Mouse (Mus musculus) hindbrain, embryonic 14.5 days (tissue): ENCODE measurements around the gene Mcam. TPM values are rescaled to one million over a fixed set of nuclear protein-coding genes. Genes with fewer than 3 reads are reported as not detected.

ENCODE experiments used
- ATAC-seq: fragments of 200-750 bp; cut with Nextera tagmentation; 2 replicates; pipeline ENCODE4 v1.8.0; 2017; ENCODE audit warnings: moderate number of reproducible peaks, mild to moderate bottlenecking, moderate TSS enrichment, moderate library complexity; ENCODE audit not compliant: low FRiP score
- DNase-seq: peaks from one replicate; pipeline ENCODE4 v3.0.0-alpha.2; 2015; ENCODE audit warnings: low spot score
- H3K27ac ChIP-seq: fragments of 300-500 bp; sonication (generic); 2 replicates; pipeline ENCODE4 v1.5.1; 2014; ENCODE audit warnings: mild to moderate bottlenecking, moderate library complexity
- H3K27me3 ChIP-seq: fragments of 300-500 bp; sonication (generic); 2 replicates; pipeline ENCODE4 v1.6.1; 2014; ENCODE audit warnings: mild to moderate bottlenecking, low read length, mixed read lengths; ENCODE audit not compliant: control insufficient read depth, insufficient read depth
- H3K36me3 ChIP-seq: fragments of 300-500 bp; sonication (generic); replicated peaks from 2 replicates; pipeline ENCODE4 v1.6.1; 2014; ENCODE audit not compliant: control insufficient read depth, insufficient read depth
- H3K4me1 ChIP-seq: fragments of 300-500 bp; sonication (generic); replicated peaks from 2 replicates; pipeline ENCODE4 v1.6.1; 2014; ENCODE audit warnings: antibody characterized with exemption, low read length, mixed read lengths; ENCODE audit not compliant: control insufficient read depth, insufficient read depth
- H3K4me2 ChIP-seq: fragments of 300-500 bp; sonication (generic); replicated peaks from 2 replicates; pipeline ENCODE4 v1.6.1; 2014; ENCODE audit warnings: mild to moderate bottlenecking, moderate library complexity
- H3K4me3 ChIP-seq: fragments of 300-500 bp; sonication (generic); replicated peaks from 2 replicates; pipeline ENCODE4 v1.5.1; 2014; ENCODE audit warnings: mild to moderate bottlenecking, low read length
- H3K9ac ChIP-seq: fragments of 300-500 bp; sonication (generic); 2 replicates; pipeline ENCODE4 v1.6.1; 2014
- H3K9me3 ChIP-seq: fragments of 300-500 bp; sonication (generic); 2 replicates; pipeline ENCODE4 v1.6.1; 2016; ENCODE audit warnings: low read length; ENCODE audit not compliant: control insufficient read depth
- WGBS: fragments of 180-500 bp; shearing (Covaris S2); extraction: QIAGEN DNeasy Blood & Tissue Kit; methylation state at CpG from one replicate; pipeline ENCODE4 v1.1.7; 2014; 5-methylcytosine and 5-hydroxymethylcytosine counted together
- polyA plus RNA-seq: library from polyadenylated mRNA; unstranded; fragments of >200 nt; fragmentation: Nextera tagmentation; extraction: Ambion mirVana; gene quantifications from 2 replicates; pipeline ENCODE4 v1.2.1, GENCODE M21; 2014

Gene Mcam
- polyA plus RNA-seq, 1 experiment from 2014 or later: 13.6 TPM

DNA sequence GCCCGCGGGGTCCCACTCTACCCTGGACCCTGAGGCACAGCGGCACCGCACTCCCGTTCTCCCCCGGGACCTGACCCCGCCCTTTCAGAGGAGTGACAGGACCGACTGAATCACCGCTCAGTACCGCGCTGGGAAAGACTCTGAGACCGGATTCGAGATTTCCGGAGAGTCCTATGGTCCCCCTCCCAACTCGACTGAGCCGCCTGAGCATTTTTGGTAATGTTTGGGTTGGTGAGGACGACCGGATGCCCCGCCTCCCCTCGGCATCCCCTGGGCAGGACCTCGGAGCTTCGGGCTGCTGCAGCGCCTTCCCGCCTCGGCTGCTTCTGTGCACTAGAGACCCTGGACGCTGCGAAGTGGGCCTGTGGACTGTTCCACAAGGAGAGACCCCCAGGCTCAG is 4.2 kb upstream of the Mcam start:
- WGBS: 0% methylated on average over 27 of the region's 27 CpGs
- ATAC-seq: peak; percentile 29; the same call in 1 of the 2 replicates
- Histone ChIP-seq H3K27ac (peak overlapping the region; percentile 55; the same call in 1 of the 2 replicates), H3K4me3 (peak overlapping the region; percentile 20), H3K9ac (peak overlapping the region; percentile 51), H3K9me3 (no peaks in the 10 kb centered on the region), H3K4me1 (peaks cover 33% of the 10 kb centered on the region), H3K36me3 (no peaks in the 10 kb centered on the region), H3K27me3 (peaks cover 47% of the 10 kb centered on the region), H3K4me2 (peak overlapping the region; percentile 57)
- DNase-seq: no peak

- Histone ChIP-seq H3K4me2 (peak overlapping the region; percentile 57), H3K9me3 (no peaks in the 10 kb centered on the region), H3K4me3 (no peak overlapping the region), H3K9ac (peak overlapping the region; percentile 51; the same call in 1 of the 2 replicates), H3K27me3 (peaks cover 54% of the 10 kb centered on the region), H3K27ac (peak overlapping the region; percentile 55), H3K4me1 (peaks cover 40% of the 10 kb centered on the region), H3K36me3 (no peaks in the 10 kb centered on the region)
- 20% methylated on average over 19 of the region's 19 CpGs for WGBS
- ATAC-seq (no peak), DNase-seq (no peak)
These were observed 3.5 kb upstream of the Mcam start for GRCm38 (mm10) chr9:44130581-44131275.

DNA sequence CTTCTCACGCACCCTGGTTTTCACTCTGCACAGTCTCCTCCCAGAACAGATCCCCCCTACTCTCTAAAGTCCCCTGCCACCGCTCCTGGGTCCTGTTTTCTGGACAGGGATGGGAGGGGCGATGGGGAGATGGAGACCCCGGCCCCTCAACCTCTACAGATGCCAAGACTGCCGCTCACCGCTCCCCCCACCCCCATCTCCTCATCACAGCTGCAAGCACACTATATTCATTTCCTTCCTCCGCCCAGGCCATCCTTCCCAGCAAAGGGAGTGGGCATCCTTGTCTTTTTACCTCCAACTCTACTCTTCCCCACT is 3.0 kb upstream of the Mcam start:
- Histone ChIP-seq H3K9me3 (no peaks in the 10 kb centered on the region), H3K4me2 (no peak overlapping the region), H3K36me3 (no peaks in the 10 kb centered on the region), H3K9ac (no peak overlapping the region), H3K27ac (0 out of 2 replicates have a peak overlapping the region, but pooled peaks have one; percentile 55), H3K4me1 (peaks cover 40% of the 10 kb centered on the region), H3K4me3 (no peak overlapping the region), H3K27me3 (peaks cover 59% of the 10 kb centered on the region)
- ATAC-seq (no peak), DNase-seq (no peak)
- 46% methylated on average over 7 of the region's 7 CpGs for WGBS

DNA sequence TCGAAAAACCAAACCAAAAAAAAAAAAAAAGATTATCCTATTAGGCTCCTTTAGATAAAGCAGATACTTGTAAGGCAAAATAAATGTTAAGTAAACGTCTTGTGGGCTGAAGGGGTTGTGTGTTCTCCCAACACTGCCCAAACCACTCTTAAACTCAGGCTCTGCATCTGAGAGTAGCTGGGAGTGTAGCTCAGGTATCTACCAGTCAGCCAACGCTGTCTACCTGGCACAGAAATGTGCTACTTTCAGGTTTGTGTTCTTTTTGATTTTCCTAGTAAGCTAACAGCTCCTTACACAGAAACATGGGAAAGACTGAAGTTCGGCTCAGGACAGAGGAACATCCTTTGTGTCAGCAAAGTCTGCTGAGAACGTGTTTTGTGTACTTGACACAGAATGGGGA is 2.1 kb upstream of the Mcam start:
- DNase-seq: no peak
- H3K27me3 ChIP-seq: peaks cover 63% of the 10 kb centered on the region
- no peak overlapping the region for H3K27ac ChIP-seq
- H3K9ac ChIP-seq: no peak overlapping the region
- no peaks in the 10 kb centered on the region for H3K36me3 ChIP-seq
- ATAC-seq: no peak
- WGBS: 78% methylated on average over 5 of the region's 5 CpGs
- H3K4me1 ChIP-seq: peaks cover 36% of the 10 kb centered on the region
- H3K4me3 ChIP-seq: no peak overlapping the region
- no peaks in the 10 kb centered on the region for H3K9me3 ChIP-seq
- H3K4me2 ChIP-seq: no peak overlapping the region

DNA sequence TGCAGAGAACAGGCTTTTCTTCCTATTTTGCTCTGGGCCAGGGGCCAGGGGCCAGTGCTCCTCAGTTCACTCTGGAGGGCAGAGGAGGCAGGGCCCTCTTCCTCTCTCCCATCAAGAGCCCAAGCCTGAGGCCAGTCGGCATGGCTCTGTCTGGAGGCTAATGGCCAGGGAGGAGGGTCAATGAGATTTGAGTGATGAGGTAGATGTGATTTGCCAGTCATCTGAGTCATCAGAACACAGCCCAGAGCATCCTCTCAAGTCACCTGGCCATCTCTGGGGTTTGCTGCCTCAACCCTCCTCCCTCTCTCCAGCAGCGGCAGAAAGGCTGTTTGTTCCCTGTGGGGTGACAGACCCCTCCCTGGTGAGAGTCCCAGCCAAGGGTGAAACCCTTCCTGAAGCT is 982 bp upstream of the Mcam start:
- H3K4me1 ChIP-seq: peaks cover 36% of the 10 kb centered on the region
- DNase-seq (no peak), ATAC-seq (no peak)
- H3K27ac ChIP-seq: no peak overlapping the region
- H3K9me3 ChIP-seq: no peaks in the 10 kb centered on the region
- peaks cover 63% of the 10 kb centered on the region for H3K27me3 ChIP-seq
- peak overlapping the region; percentile 84 for H3K4me2 ChIP-seq
- no peaks in the 10 kb centered on the region for H3K36me3 ChIP-seq
- 14% methylated on average over 2 of the region's 2 CpGs for WGBS
- no peak overlapping the region for H3K9ac ChIP-seq
- H3K4me3 ChIP-seq: 0 out of 2 replicates have a peak overlapping the region, but pooled peaks have one; percentile 42

GRCm38 (mm10) chr9:44134851-44135730 is 822 bp downstream of the Mcam start:
- Histone ChIP-seq H3K4me2 (peak overlapping the region; percentile 84), H3K36me3 (no peaks in the 10 kb centered on the region), H3K27me3 (peaks cover 56% of the 10 kb centered on the region), H3K4me3 (peak overlapping the region; percentile 42), H3K9me3 (no peaks in the 10 kb centered on the region), H3K9ac (peak overlapping the region; percentile 51), H3K4me1 (peaks cover 29% of the 10 kb centered on the region), H3K27ac (0 out of 2 replicates have a peak overlapping the region, but pooled peaks have one; percentile 21)
- no peak for ATAC-seq
- WGBS: 2% methylated on average over 49 of the region's 49 CpGs
- DNase-seq: peak; percentile 50

GRCm38 (mm10) chr9:44135731-44136411 is 1.6 kb downstream of the Mcam start:
- Histone ChIP-seq H3K4me3 (peak overlapping the region; percentile 42), H3K9me3 (no peaks in the 10 kb centered on the region), H3K4me2 (peak overlapping the region; percentile 84), H3K27me3 (peaks cover 55% of the 10 kb centered on the region), H3K9ac (0 out of 2 replicates have a peak overlapping the region, but pooled peaks have one; percentile 51), H3K27ac (no peak overlapping the region), H3K4me1 (peaks cover 22% of the 10 kb centered on the region), H3K36me3 (no peaks in the 10 kb centered on the region)
- peak; percentile 29; the same call in 1 of the 2 replicates for ATAC-seq
- DNase-seq: no peak
- 58% methylated on average over 7 of the region's 7 CpGs for WGBS

DNA sequence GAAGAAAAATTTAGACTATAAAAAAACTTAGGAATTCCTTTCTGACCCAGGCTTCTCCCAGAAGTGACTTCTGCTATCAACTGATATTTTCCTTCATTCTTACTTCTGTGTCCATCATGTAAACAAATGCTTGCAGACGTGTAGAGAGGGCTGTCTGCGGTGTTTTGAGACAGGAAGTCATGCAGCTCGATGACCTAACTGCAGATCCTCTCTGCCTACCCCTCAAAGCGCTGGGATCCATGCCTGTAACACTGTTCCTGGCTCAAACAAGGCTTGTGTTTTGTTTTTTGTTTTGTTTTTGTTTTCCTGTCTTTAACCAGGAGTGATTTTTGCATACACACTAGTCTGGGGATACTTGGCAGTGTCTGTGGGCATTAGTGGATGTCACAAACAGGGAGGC is 3.6 kb downstream of the Mcam start:
- WGBS: 76% methylated on average over 4 of the region's 4 CpGs
- H3K9ac ChIP-seq: no peak overlapping the region
- H3K4me1 ChIP-seq: peaks cover 22% of the 10 kb centered on the region
- ATAC-seq (no peak), DNase-seq (no peak)
- H3K9me3 ChIP-seq: no peaks in the 10 kb centered on the region
- no peak overlapping the region for H3K27ac ChIP-seq
- no peak overlapping the region for H3K4me2 ChIP-seq
- H3K27me3 ChIP-seq: peaks cover 37% of the 10 kb centered on the region
- H3K4me3 ChIP-seq: no peak overlapping the region
- peaks cover 14% of the 10 kb centered on the region for H3K36me3 ChIP-seq

DNA sequence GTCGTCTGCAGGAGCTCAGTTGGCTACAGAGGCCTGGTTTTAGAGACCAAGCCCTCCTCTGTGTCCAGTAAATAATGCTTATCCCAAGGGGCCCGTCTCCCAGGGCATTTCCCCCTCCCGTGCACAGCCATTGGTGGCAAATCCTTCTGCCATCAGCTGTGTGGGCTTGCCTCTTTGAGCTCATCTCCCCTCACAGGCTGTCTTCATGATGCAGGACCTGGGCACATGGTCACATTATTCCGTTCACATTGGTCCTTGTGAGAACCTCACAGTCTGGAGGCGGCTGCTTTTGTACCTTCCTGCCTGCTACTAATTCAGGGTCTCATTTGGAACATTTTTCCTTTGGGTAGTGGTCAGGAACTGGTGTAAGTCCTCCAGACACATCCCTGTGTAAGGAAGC is 7.7 kb downstream of the Mcam start:
- no peaks in the 10 kb centered on the region for H3K9me3 ChIP-seq
- no peak overlapping the region for H3K4me3 ChIP-seq
- no peak overlapping the region for H3K27ac ChIP-seq
- no peaks in the 10 kb centered on the region for H3K27me3 ChIP-seq
- no peak for DNase-seq
- H3K4me1 ChIP-seq: no peaks in the 10 kb centered on the region
- 62% methylated on average over 5 of the region's 5 CpGs for WGBS
- no peak overlapping the region for H3K9ac ChIP-seq
- no peak overlapping the region for H3K4me2 ChIP-seq
- H3K36me3 ChIP-seq: peaks cover 48% of the 10 kb centered on the region
- ATAC-seq: no peak
